Mouse (Mus musculus): ENCODE results near the gene Dnmt3c.

DNA sequence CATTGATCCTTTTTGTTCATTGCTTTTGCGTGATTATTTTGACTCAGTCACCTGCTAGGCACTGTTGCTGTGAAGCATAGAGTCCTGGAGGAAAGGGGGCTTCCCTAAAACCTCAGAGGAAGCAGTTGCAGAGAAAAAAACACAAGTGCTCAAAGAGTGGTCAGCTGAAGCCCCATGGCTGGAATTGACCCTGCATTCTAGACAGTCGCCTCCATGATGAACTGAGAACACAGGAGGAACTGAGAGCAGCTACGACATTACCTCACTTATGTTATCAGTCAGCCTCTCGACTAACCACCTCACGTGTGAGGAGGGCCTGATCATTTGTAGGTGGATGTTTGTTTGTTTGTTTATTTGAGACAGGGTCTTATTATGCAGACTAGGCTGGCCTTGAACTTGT, 65.7 kb downstream of the Dnmt3c start:
- no peak for TF ChIP-seq CTCF (IDR thresholded peaks at IDR 0.05; ENCODE audit: extremely low read depth, insufficient read length, insufficient replicate concordance, low read depth, low read length)
- TF ChIP-seq POLR2A (IDR thresholded peaks at IDR 0.05; ENCODE audit: low read depth, low read length) = no peak
